Mouse (Mus musculus): Measurements from ENCODE around the gene Zfp423. TPM values are rescaled to one million over a fixed set of nuclear protein-coding genes. Genes with fewer than 3 reads are reported as not detected.
A peak's percentile ranks its signal among the peaks of the same experiment; 100 is the strongest.

The Zfp423 gene
- total RNA-seq, 2 experiments from 2014 or later = 3.6 to 4.9 TPM

GRCm38 (mm10) chr8:87804327-87804900, 155.0 kb downstream of the Zfp423 start:
- DNase-seq = peak; percentile 73 to 89

GRCm38 (mm10) chr8:87803437-87803836, 156.0 kb downstream of the Zfp423 start:
- peak; percentile 28 to 45 for DNase-seq

GRCm38 (mm10) chr8:87802571-87802970, 156.8 kb downstream of the Zfp423 start:
- DNase-seq = no peak

- DNase-seq = no peak
Observed at GRCm38 (mm10) chr8:87800121-87800520, 159.3 kb downstream of the Zfp423 start.

- DNase-seq = no peak
Observed at GRCm38 (mm10) chr8:87796234-87796633, 163.2 kb downstream of the Zfp423 start.

- DNase-seq = peak in 1 of 2 experiments; percentile 32
Observed at GRCm38 (mm10) chr8:87794639-87795038, 164.8 kb downstream of the Zfp423 start.

- DNase-seq = peak; percentile 30 to 46
Observed at GRCm38 (mm10) chr8:87791103-87791502, 168.3 kb downstream of the Zfp423 start.

GRCm38 (mm10) chr8:87784641-87785439, 174.6 kb downstream of the Zfp423 start:
- no peak for DNase-seq

- peak; percentile 16 to 32 for DNase-seq
Observed at GRCm38 (mm10) chr8:87784227-87784626, 175.2 kb downstream of the Zfp423 start.

- peak; percentile 40 to 67 for DNase-seq
Observed at GRCm38 (mm10) chr8:87783198-87783597, 176.2 kb downstream of the Zfp423 start.

- no peak for DNase-seq
Observed at GRCm38 (mm10) chr8:87777586-87777985, 181.8 kb downstream of the Zfp423 start.

- no peak for DNase-seq
Observed at GRCm38 (mm10) chr8:87775889-87776288, 183.5 kb downstream of the Zfp423 start.

- DNase-seq = no peak
Observed at GRCm38 (mm10) chr8:87774966-87775365, 184.4 kb downstream of the Zfp423 start.

- DNase-seq = no peak
Observed at GRCm38 (mm10) chr8:87772894-87773502, 186.4 kb downstream of the Zfp423 start.

- DNase-seq = no peak
Observed at GRCm38 (mm10) chr8:87767882-87768281, 191.5 kb downstream of the Zfp423 start.

GRCm38 (mm10) chr8:87765276-87765675, 194.1 kb downstream of the Zfp423 start:
- no peak for DNase-seq

GRCm38 (mm10) chr8:87758750-87759149, 200.6 kb downstream of the Zfp423 start:
- DNase-seq = peak in 1 of 2 experiments; percentile 11

- DNase-seq = no peak
Observed at GRCm38 (mm10) chr8:87754853-87755252, 204.5 kb downstream of the Zfp423 start.

- no peak for DNase-seq
Observed at GRCm38 (mm10) chr8:87753636-87754035, 205.8 kb downstream of the Zfp423 start.

GRCm38 (mm10) chr8:87753148-87753547, 206.2 kb downstream of the Zfp423 start:
- no peak for DNase-seq

GRCm38 (mm10) chr8:87752710-87753109, 206.7 kb downstream of the Zfp423 start:
- no peak for DNase-seq

GRCm38 (mm10) chr8:87747582-87747981, 211.8 kb downstream of the Zfp423 start:
- peak; percentile 30 to 35 for DNase-seq

- DNase-seq = no peak
Observed at GRCm38 (mm10) chr8:87747142-87747541, 212.3 kb downstream of the Zfp423 start.
